Mouse (Mus musculus) brain, embryonic 14.5 days (tissue): ENCODE results near the gene Dhh.

Experiments used
- CTCF ChIP-seq: fragments of 200-500 bp; IDR thresholded peaks from 2 replicates; pipeline ENCODE4 v1.5.1; 2012; ENCODE audit warnings: inconsistent platforms, mild to moderate bottlenecking, moderate library complexity, borderline replicate concordance; ENCODE audit not compliant: insufficient read depth, insufficient read length; ENCODE audit errors: extremely low read depth
- POLR2A ChIP-seq: fragments of 200-500 bp; IDR thresholded peaks from 2 replicates; pipeline ENCODE4 v1.6.1; 2012; ENCODE audit warnings: mild to moderate bottlenecking, inconsistent platforms, borderline replicate concordance; ENCODE audit not compliant: poor library complexity, insufficient read depth, insufficient read length, severe bottlenecking; ENCODE audit errors: extremely low read depth

DNA sequence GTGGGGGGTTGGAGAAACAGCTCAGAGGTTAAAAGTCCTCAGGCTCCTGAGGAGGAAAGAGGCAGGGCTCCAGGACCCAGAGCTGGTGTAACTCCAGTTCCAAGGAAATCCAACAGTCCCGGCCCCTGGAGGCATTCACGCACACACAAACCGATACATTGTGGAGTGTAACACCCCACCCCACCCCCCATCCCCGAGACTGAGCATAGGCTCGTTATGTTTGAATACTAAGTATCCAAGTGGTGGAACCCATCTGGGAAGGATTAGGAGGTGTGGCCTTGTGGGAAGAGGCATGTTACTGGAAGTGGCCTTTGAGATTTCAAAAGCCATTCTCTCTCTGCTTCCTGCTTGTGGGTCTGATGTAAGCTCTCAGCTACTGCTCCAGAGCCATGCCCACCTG is 23.2 kb upstream of the Dhh start:
- no peak for TF ChIP-seq CTCF
- TF ChIP-seq POLR2A: no peak
